Mouse (Mus musculus) cortical plate, adult 2 months (tissue): ENCODE measurements at regions not wholly inside any gene's neighbourhood (a gene's known extent, or its start where the extent isn't known, plus 50 kb on each side); places are given as distances from the start of the nearest gene placed in this dataset.

Experiments
- CTCF ChIP-seq: fragments of 200-500 bp; IDR thresholded peaks from 2 replicates; pipeline ENCODE4 v1.5.1; 2011; ENCODE audit warnings: mild to moderate bottlenecking, control low read depth, low read length; ENCODE audit not compliant: insufficient read depth; ENCODE audit errors: extremely low read depth
- POLR2A ChIP-seq: fragments of 200-500 bp; IDR thresholded peaks from 2 replicates; pipeline ENCODE4 v1.6.1; 2011; ENCODE audit warnings: mild to moderate bottlenecking, low read length, control low read depth; ENCODE audit not compliant: insufficient read depth; ENCODE audit errors: extremely low read depth

GRCm38 (mm10) chr4:40070959-40071634, 71.8 kb upstream of the Aco1 start:
- no peak for TF ChIP-seq CTCF
- TF ChIP-seq POLR2A, result no peak
